7 mouse cellular contexts compared by ENCODE assay signal in the genomic region with DNA sequence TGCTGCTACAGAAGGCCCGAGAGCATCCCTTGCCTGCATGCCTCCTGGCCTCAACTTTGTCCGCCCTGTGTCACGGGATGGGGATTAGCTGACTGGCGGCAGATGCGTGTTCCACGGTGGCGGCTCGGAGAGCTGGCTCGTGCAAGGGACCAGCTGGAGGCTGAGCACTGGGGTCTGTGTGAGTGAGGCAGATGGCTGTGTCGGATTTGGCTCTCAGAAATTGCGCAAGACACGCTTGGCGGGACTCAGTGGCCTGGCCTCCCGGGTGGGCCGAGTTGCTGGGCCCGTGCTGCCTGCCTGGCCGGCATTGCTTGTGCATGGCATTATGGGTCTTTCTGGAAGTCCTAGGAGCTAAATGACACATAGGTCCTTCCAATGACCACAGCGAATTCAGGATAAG.
DNase-seq lines count a peak whose midpoint lies in the region; ATAC-seq lines count a peak whose summit lies in the region.

No protein-coding gene starts in this region.

- H3K4me3 ChIP-seq in forebrain, embryonic 15.5 days, result no peak overlapping the region
- no peak overlapping the region for H3K4me3 ChIP-seq in hindbrain, embryonic 15.5 days
- no peak overlapping the region for H3K4me3 ChIP-seq in midbrain, embryonic 12.5 days

- peak overlapping the region; percentile 81 for H3K27ac ChIP-seq in forebrain, embryonic 15.5 days (replicated peaks)
- H3K27ac ChIP-seq in hindbrain, embryonic 15.5 days (replicated peaks), result peak overlapping the region; percentile 73
- peak overlapping the region; percentile 85 for H3K27ac ChIP-seq in midbrain, embryonic 12.5 days (replicated peaks)

- no peaks in the 10 kb centered on the region for H3K27me3 ChIP-seq in forebrain, embryonic 15.5 days
- 0 out of 2 replicates have a peak, but pooled peaks cover 3% of the 10 kb centered on the region for H3K27me3 ChIP-seq in hindbrain, embryonic 15.5 days
- peaks cover 78% of the 10 kb centered on the region for H3K27me3 ChIP-seq in midbrain, embryonic 12.5 days

- peaks cover 47% of the 10 kb centered on the region for H3K4me1 ChIP-seq in forebrain, embryonic 15.5 days
- H3K4me1 ChIP-seq in hindbrain, embryonic 15.5 days (replicated peaks), result peaks cover 56% of the 10 kb centered on the region
- peaks cover 69% of the 10 kb centered on the region for H3K4me1 ChIP-seq in midbrain, embryonic 12.5 days

- H3K9me3 ChIP-seq in forebrain, embryonic 15.5 days, result no peaks in the 10 kb centered on the region
- no peaks in the 10 kb centered on the region for H3K9me3 ChIP-seq in hindbrain, embryonic 15.5 days
- H3K9me3 ChIP-seq in midbrain, embryonic 12.5 days, result no peaks in the 10 kb centered on the region

- peak; percentile 72 for DNase-seq in urinary bladder, postnatal 14 days (ENCODE audit: low spot score)
- DNase-seq in urinary bladder, postnatal 10 days (ENCODE audit: low spot score), result no peak
- no peak for DNase-seq in kidney, postnatal 14 days
- no peak for DNase-seq in thymus, postnatal 14 days

- peak overlapping the region; percentile 22 for H3K4me2 ChIP-seq in forebrain, embryonic 15.5 days (replicated peaks)
- 0 out of 2 replicates have a peak overlapping the region, but pooled peaks have one; percentile 11 for H3K4me2 ChIP-seq in hindbrain, embryonic 15.5 days
- peak overlapping the region; percentile 8 for H3K4me2 ChIP-seq in midbrain, embryonic 12.5 days (replicated peaks)

- H3K9ac ChIP-seq in forebrain, embryonic 15.5 days (replicated peaks), result no peak overlapping the region
- no peak overlapping the region for H3K9ac ChIP-seq in hindbrain, embryonic 15.5 days
- H3K9ac ChIP-seq in midbrain, embryonic 12.5 days (replicated peaks), result no peak overlapping the region

- peak; percentile 74 for ATAC-seq in forebrain, embryonic 15.5 days (replicated peaks)
- peak; percentile 52; the same call in 1 of the 2 replicates for ATAC-seq in hindbrain, embryonic 15.5 days (ENCODE audit: low FRiP score, low read depth)
- peak; percentile 81 for ATAC-seq in midbrain, embryonic 12.5 days (ENCODE audit: low FRiP score, low read depth)

- H3K36me3 ChIP-seq in forebrain, embryonic 15.5 days, result no peaks in the 10 kb centered on the region
- no peaks in the 10 kb centered on the region for H3K36me3 ChIP-seq in hindbrain, embryonic 15.5 days
- H3K36me3 ChIP-seq in midbrain, embryonic 12.5 days, result no peaks in the 10 kb centered on the region

- WGBS in forebrain, embryonic 15.5 days, result 20% methylated on average over 18 of the region's 18 CpGs
- 29% methylated on average over 18 of the region's 18 CpGs for WGBS in hindbrain, embryonic 15.5 days
- WGBS in midbrain, embryonic 12.5 days, result 18% methylated on average over 17 of the region's 18 CpGs
